Mouse (Mus musculus) small intestine, adult 10 weeks (tissue): Measurements from ENCODE around the gene Slc16a7. TPM values are rescaled to one million over a fixed set of nuclear protein-coding genes. Genes with fewer than 3 reads are reported as not detected.

Experiments used
- polyA plus RNA-seq: library from polyadenylated mRNA; stranded (reverse); fragments of 350-450 nt; fragmentation: Illumina TruSeq; extraction: RNeasy Lipid Tissue Mini Kit (QIAGEN cat#74804); gene quantifications from one replicate; pipeline ENCODE4 v1.2.3, GENCODE M21; 2014; ENCODE audit warnings: low replicate concordance

Gene Slc16a7
- 4.5 TPM for polyA plus RNA-seq

GRCm38 (mm10) chr10:125388876-125389786 is at the start of gene Slc16a7:
Gene Slc16a7 (minus strand): TSS chr10:125389465.

